Mouse (Mus musculus) cortical plate, adult 2 months (tissue): ENCODE measurements at regions not wholly inside any gene's neighbourhood (a gene's known extent, or its start where the extent isn't known, plus 50 kb on each side); places are given as distances from the start of the nearest gene placed in this dataset.

Experiments used
- H3K27ac ChIP-seq: fragments of 200-500 bp; 2 replicates; pipeline ENCODE4 v1.5.1; 2012; ENCODE audit warnings: low read length, control low read depth, inconsistent platforms; ENCODE audit not compliant: insufficient read depth
- H3K4me1 ChIP-seq: fragments of 200-500 bp; 2 replicates; pipeline ENCODE4 v1.6.1; 2011; ENCODE audit warnings: low read length; ENCODE audit not compliant: control insufficient read depth, insufficient read depth
- H3K4me3 ChIP-seq: fragments of 200-500 bp; 2 replicates; pipeline ENCODE4 v1.5.1; 2011; ENCODE audit warnings: mild to moderate bottlenecking, low read length, control low read depth; ENCODE audit not compliant: insufficient read depth
- CTCF ChIP-seq: fragments of 200-500 bp; IDR thresholded peaks from 2 replicates; pipeline ENCODE4 v1.5.1; 2011; ENCODE audit warnings: mild to moderate bottlenecking, control low read depth, low read length; ENCODE audit not compliant: insufficient read depth; ENCODE audit errors: extremely low read depth
- POLR2A ChIP-seq: fragments of 200-500 bp; IDR thresholded peaks from 2 replicates; pipeline ENCODE4 v1.6.1; 2011; ENCODE audit warnings: mild to moderate bottlenecking, low read length, control low read depth; ENCODE audit not compliant: insufficient read depth; ENCODE audit errors: extremely low read depth

- TF ChIP-seq POLR2A: no peak
- no peak overlapping the region for H3K27ac ChIP-seq
- H3K4me3 ChIP-seq: no peak overlapping the region
- H3K4me1 ChIP-seq: no peaks in the 10 kb centered on the region
These were observed 99.3 kb upstream of the Fut8 start for GRCm38 (mm10) chr12:77138506-77139201.

- no peaks in the 10 kb centered on the region for H3K4me1 ChIP-seq
- TF ChIP-seq POLR2A (no peak), CTCF (no peak)
- no peak overlapping the region for H3K27ac ChIP-seq
- no peak overlapping the region for H3K4me3 ChIP-seq
These were observed 100.6 kb upstream of the Fut8 start for GRCm38 (mm10) chr12:77137291-77137830.

GRCm38 (mm10) chr12:77135661-77136060, 102.3 kb upstream of the Fut8 start:
- Histone ChIP-seq H3K4me3 (no peak overlapping the region), H3K4me1 (no peaks in the 10 kb centered on the region), H3K27ac (no peak overlapping the region)
- no peak for TF ChIP-seq CTCF
- TF ChIP-seq POLR2A: no peak

GRCm38 (mm10) chr12:77135067-77135466, 102.9 kb upstream of the Fut8 start:
- H3K4me1 ChIP-seq: no peaks in the 10 kb centered on the region
- H3K4me3 ChIP-seq: no peak overlapping the region
- no peak for TF ChIP-seq POLR2A
- no peak for TF ChIP-seq CTCF
- H3K27ac ChIP-seq: no peak overlapping the region

GRCm38 (mm10) chr12:77134306-77135010, 103.5 kb upstream of the Fut8 start:
- Histone ChIP-seq H3K27ac (no peak overlapping the region), H3K4me3 (no peak overlapping the region), H3K4me1 (no peaks in the 10 kb centered on the region)
- no peak for TF ChIP-seq POLR2A
- TF ChIP-seq CTCF: no peak

- H3K4me3 ChIP-seq: no peak overlapping the region
- TF ChIP-seq POLR2A: no peak
These were observed 104.2 kb upstream of the Fut8 start for GRCm38 (mm10) chr12:77133465-77134305.

GRCm38 (mm10) chr12:77131328-77131727, 106.6 kb upstream of the Fut8 start:
- Histone ChIP-seq H3K27ac (no peak overlapping the region), H3K4me3 (no peak overlapping the region), H3K4me1 (no peaks in the 10 kb centered on the region)
- TF ChIP-seq POLR2A (no peak), CTCF (no peak)

More at GRCm38 (mm10) chr12:77133465-77134305, 104.2 kb upstream of the Fut8 start:
- Histone ChIP-seq H3K4me1 (no peaks in the 10 kb centered on the region), H3K27ac (no peak overlapping the region)

GRCm38 (mm10) chr12:77130526-77130925, 107.4 kb upstream of the Fut8 start:
- Histone ChIP-seq H3K27ac (no peak overlapping the region), H3K4me1 (no peaks in the 10 kb centered on the region), H3K4me3 (no peak overlapping the region)
- no peak for TF ChIP-seq POLR2A
- TF ChIP-seq CTCF: no peak

- TF ChIP-seq CTCF (no peak), POLR2A (no peak)
- Histone ChIP-seq H3K4me1 (no peaks in the 10 kb centered on the region), H3K27ac (no peak overlapping the region), H3K4me3 (no peak overlapping the region)
These were observed 113.7 kb upstream of the Fut8 start for GRCm38 (mm10) chr12:77124267-77124666.

- no peak overlapping the region for H3K27ac ChIP-seq
- TF ChIP-seq CTCF (no peak), POLR2A (no peak)
These were observed 124.4 kb upstream of the Fut8 start for GRCm38 (mm10) chr12:77113516-77113915.

More at GRCm38 (mm10) chr12:77113516-77113915, 124.4 kb upstream of the Fut8 start:
- no peak overlapping the region for H3K4me3 ChIP-seq
- H3K4me1 ChIP-seq: no peaks in the 10 kb centered on the region
